Mouse (Mus musculus) neural tube, embryonic 12.5 days (tissue): ENCODE results near the gene Ankrd37. TPM values are rescaled to one million over a fixed set of nuclear protein-coding genes. Genes with fewer than 3 reads are reported as not detected.

ENCODE experiments used
- ATAC-seq: fragments of 200-750 bp; cut with Nextera tagmentation; 2 replicates; pipeline ENCODE4 v1.8.0; 2017; ENCODE audit warnings: low read depth, mild to moderate bottlenecking, moderate TSS enrichment, moderate library complexity; ENCODE audit not compliant: low FRiP score
- H3K27ac ChIP-seq: fragments of 300-500 bp; sonication (generic); 2 replicates; pipeline ENCODE4 v1.5.1; 2016
- H3K27me3 ChIP-seq: fragments of 300-500 bp; sonication (generic); replicated peaks from 2 replicates; pipeline ENCODE4 v1.6.1; 2016; ENCODE audit warnings: mild to moderate bottlenecking
- H3K36me3 ChIP-seq: fragments of 300-500 bp; sonication (generic); 2 replicates; pipeline ENCODE4 v1.6.1; 2016; ENCODE audit warnings: mild to moderate bottlenecking
- H3K4me1 ChIP-seq: fragments of 300-500 bp; sonication (generic); 2 replicates; pipeline ENCODE4 v1.6.1; 2016
- H3K4me2 ChIP-seq: fragments of 300-500 bp; sonication (generic); replicated peaks from 2 replicates; pipeline ENCODE4 v1.6.1; 2016; ENCODE audit warnings: mild to moderate bottlenecking
- H3K4me3 ChIP-seq: fragments of 300-500 bp; sonication (generic); 2 replicates; pipeline ENCODE4 v1.5.1; 2016
- H3K9ac ChIP-seq: fragments of 300-500 bp; sonication (generic); 2 replicates; pipeline ENCODE4 v1.6.1; 2016; ENCODE audit warnings: mild to moderate bottlenecking
- H3K9me3 ChIP-seq: fragments of 300-500 bp; sonication (generic); 2 replicates; pipeline ENCODE4 v1.6.1; 2016; ENCODE audit warnings: mild to moderate bottlenecking
- WGBS: fragments of 180-500 bp; shearing (Covaris S2); methylation state at CpG from one replicate; pipeline ENCODE4 v1.1.7; 2016; 5-methylcytosine and 5-hydroxymethylcytosine counted together
- polyA plus RNA-seq: library from polyadenylated mRNA; unstranded; fragments of >200 nt; fragmentation: Nextera tagmentation; extraction: Ambion mirVana; gene quantifications from 2 replicates; pipeline ENCODE4 v1.2.1, GENCODE M21; 2016

The Ankrd37 gene
- polyA plus RNA-seq, 1 experiment from 2014 or later: 23.5 TPM

DNA sequence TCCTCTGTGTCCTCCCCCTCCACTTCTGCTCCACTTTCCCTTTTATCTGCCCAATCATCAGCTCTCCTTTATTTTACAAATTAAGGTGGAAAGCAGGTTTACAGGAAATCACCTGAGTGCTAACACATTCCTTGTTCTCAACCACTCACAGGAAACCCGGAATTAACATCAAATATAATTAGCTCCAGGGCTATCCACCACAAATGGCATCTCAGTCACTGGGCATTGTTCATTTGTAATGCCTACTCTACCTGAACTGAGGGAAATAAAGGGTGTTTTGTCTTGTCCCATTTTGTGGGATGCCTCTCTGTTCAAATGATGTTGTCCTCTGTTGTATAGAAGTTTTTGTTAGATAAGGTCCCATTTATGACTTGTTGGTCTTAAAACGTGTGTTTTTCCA lies 54.9 kb downstream of the Ankrd37 start:
- no peaks in the 10 kb centered on the region for H3K9me3 ChIP-seq
- H3K36me3 ChIP-seq: no peaks in the 10 kb centered on the region
- no peak for ATAC-seq
- H3K9ac ChIP-seq: no peak overlapping the region
- H3K4me2 ChIP-seq: no peak overlapping the region
- 51% methylated on average over 2 of the region's 2 CpGs for WGBS
- no peaks in the 10 kb centered on the region for H3K4me1 ChIP-seq
- no peak overlapping the region for H3K4me3 ChIP-seq
- no peak overlapping the region for H3K27ac ChIP-seq
- no peaks in the 10 kb centered on the region for H3K27me3 ChIP-seq

Other genes starting within 250 kb of the Ankrd37 start
- gene Pdlim3, start 120.2 kb downstream of the Ankrd37 start, polyA plus RNA-seq: 13.1 and 14.0 TPM in 2 replicates
- 0.11 TPM in 1 of 2 replicates, not detected in the other for gene Ccdc110, start 71.1 kb downstream of the Ankrd37 start, polyA plus RNA-seq
- 3.3 and 3.7 TPM in 2 replicates for gene 1700029J07Rik, start 30.5 kb downstream of the Ankrd37 start, polyA plus RNA-seq
- gene Ufsp2, start 30.2 kb downstream of the Ankrd37 start, polyA plus RNA-seq: 55.8 and 61.4 TPM in 2 replicates
- gene Lrp2bp, start 6.4 kb downstream of the Ankrd37 start, polyA plus RNA-seq: 0.09 and 0.31 TPM in 2 replicates
- 21.2 and 23.1 TPM in 2 replicates for gene Cfap97, start 146.1 kb upstream of the Ankrd37 start, polyA plus RNA-seq
- 6.7 and 9.1 TPM in 2 replicates for gene Snx25, start 146.5 kb upstream of the Ankrd37 start, polyA plus RNA-seq
- gene Slc25a4, start 205.6 kb upstream of the Ankrd37 start, polyA plus RNA-seq: 612 and 635 TPM in 2 replicates